Mouse (Mus musculus) T-cell, adult 2 months (primary cell): ENCODE results near the gene Fhad1.

Source experiments
- DNase-seq: peaks from one replicate; pipeline ENCODE4 v3.0.0; 2022; ENCODE audit warnings: low spot score

Fhad1 gene

DNA sequence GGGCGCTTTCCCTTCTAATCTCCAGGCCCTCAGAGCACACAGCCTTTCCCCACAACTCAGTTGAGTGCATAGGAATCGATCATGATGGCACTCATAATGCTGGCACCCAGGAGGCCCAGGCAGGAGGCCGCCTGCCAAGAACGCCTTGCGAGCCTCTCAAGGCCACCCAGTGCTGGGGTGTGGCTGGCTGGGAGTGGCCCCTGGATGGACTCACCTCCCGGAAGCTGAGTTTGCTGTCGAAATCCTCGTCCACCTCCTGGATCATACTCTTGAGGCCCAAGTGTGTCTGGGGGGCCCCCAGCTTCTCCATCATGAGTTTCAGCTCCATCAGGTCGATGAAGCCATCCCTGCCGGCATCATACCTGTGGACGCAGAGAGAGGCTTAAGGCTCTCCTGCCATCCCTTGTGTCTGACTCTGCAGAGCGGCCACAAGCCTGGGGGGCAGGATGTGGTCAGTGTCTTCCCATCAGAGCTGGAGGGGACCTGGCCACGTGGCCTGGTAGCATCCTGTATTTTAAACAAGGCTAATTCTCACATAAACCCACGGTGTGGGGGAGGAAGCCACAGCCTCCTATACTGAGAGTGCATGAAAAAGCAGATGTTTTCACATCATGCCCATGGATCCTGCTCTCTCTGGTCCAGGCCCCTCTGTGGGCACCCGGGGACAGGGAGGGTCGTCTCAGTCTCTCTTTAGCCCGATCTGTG lies 153.1 kb downstream of the Fhad1 start:
- DNase-seq, result peak; percentile 37

DNA sequence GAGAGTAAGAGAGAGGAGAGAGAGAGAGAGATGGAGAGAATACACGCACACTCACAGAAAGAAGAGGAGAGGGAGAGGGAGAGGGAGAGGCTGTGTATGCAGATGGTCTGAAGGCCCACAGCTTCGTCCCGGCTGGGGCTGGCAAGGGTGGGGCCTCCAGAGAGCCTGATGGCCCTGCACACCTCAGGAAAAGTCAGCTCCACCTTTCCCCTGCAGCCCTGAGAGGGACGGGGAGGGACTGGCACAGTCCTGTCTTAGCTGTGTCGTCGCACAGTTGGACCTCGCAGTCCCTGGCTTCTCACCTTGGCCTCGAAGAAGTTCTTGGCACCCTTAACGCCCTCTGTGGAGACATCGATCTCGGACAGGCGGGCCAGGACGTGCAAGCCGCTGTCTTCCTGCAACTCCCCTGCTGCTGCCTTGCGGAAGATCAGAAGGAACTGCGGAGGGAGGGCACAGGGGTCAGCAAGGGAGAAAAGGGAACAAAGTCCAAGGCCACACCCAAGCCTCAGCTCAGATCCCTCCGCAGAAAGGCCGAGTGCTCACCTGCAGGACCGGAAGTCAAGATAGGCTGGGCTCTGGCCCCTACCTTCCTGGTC lies 154.5 kb downstream of the Fhad1 start:
- DNase-seq, result no peak

DNA sequence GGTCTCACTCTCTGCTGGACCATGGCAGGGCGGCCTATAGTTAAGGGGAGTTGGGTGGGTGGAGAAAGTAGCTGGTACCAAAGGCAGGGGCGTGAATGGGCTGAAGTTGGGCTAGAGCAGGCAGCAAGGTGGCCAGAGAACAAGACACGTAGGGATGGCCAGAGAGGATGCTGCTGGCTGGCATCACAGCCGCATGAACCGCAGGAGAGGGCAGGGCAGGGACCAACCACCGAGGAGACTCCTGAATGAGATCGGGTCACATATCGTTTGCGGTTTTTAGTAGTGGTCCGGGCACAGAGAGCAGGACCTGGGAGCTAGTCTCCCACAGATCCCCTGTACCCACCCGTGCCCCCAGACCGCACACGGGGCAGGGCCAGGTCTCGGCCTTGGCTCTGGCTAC lies 155.5 kb downstream of the Fhad1 start:
- no peak for DNase-seq

DNA sequence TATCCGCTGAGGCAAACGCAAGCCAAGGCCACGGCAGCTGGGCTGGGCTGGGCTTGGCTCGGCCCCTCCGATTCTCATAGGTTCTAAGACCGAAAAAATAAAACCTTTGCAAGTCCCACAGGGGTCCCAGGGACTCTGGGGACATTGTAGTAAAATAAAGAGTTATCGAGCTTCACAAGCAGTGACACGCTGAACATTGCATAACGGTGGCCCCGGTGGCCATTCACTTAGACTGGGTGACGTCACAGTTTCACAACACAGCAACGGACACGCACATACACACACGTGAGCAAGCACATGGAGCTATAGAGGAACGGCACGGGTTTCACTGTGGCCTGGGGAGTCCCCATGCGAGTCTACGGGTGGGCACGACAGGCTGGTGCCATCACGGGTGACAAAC lies 156.4 kb downstream of the Fhad1 start:
- DNase-seq, result no peak

DNA sequence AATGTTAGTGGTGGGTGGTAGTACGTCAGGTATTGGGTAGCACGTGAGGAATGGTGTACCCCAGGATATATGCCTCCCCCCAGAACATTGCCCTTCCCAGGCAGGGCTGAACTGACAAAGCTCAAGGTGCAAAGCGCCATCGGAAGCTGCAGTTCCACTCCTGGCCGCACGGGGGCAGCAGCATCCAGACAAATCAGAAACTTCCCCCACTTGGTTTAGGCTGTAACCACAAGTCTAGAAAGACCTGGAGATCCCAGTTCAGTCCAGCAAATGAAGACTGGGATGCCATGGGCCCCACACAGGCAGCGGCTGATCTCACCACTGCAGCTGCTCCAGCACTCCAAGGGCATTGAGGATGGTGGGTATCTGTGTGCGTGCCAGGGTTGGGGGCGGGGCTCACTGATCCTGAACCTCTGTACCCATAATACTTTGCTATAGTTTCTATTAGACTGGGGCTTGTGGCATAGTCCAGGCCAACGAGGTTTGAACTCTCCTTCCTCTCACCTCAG lies 157.4 kb downstream of the Fhad1 start:
- peak; percentile 59 for DNase-seq

DNA sequence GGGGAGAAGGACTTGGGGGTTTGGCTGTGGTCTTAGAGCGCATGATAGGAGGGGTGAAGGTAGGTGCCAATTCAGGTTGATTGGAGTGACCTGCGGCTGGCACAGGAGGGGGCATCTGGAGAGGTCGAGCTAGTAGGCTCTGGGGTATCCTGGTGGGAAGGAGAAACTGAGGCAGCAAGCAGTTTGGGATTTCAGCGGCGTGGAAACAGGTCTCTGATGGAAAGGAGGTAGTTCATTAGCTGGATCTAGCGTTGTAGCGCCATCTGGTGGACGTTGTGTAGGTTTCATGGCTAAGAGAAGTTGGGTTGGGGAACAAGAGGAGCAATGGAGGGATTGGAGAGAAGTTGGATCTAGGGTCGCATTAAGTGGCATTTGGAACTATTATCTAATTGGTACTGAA lies 161.4 kb downstream of the Fhad1 start:
- peak; percentile 18 for DNase-seq

DNA sequence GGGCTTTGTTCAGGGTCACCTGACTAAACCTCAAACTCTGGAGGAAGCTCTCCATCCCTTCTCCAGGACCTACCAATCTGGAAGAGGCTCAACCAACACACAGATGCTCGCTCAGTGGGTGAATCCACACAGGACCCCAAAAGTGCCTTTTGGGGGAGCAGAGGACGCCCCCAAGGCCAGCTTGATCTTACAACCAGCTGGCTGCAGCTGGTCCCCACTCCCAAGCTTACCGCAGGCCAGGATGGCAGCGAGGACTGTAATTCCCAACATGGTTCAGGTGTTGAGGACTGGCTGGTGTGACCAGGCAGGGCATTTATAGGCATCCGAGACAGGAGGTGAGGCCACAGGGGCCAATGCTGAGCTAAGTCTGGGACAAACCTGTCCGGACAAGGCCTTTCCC lies 168.9 kb downstream of the Fhad1 start, which contains the start of gene Ctrc:
Ctrc (minus strand) TSS at position 361 of the 400 bp plus-strand sequence.
- DNase-seq, result no peak
